Mouse (Mus musculus) c-Kit-positive CD71-positive TER-119-positive erythroid progenitor cells, embryonic 14.5 days (primary cell): ENCODE data around the gene Adgrl1.

ENCODE experiments used
- DNase-seq: peaks from one replicate; pipeline ENCODE4 v3.0.0-alpha.2; 2013; ENCODE audit warnings: low spot score

Gene Adgrl1

GRCm38 (mm10) chr8:83901566-83902485 is 1.9 kb downstream of the Adgrl1 start:
- DNase-seq: no peak

GRCm38 (mm10) chr8:83902961-83903666 is 3.2 kb downstream of the Adgrl1 start:
- DNase-seq: no peak

GRCm38 (mm10) chr8:83908583-83908982 is 8.7 kb downstream of the Adgrl1 start:
- DNase-seq: no peak

GRCm38 (mm10) chr8:83909311-83909710 is 9.4 kb downstream of the Adgrl1 start:
- no peak for DNase-seq

GRCm38 (mm10) chr8:83911809-83912731 is 12.2 kb downstream of the Adgrl1 start:
- DNase-seq: no peak

GRCm38 (mm10) chr8:83914232-83914631 is 14.3 kb downstream of the Adgrl1 start:
- DNase-seq: no peak

- no peak for DNase-seq
These were observed 15.0 kb downstream of the Adgrl1 start for GRCm38 (mm10) chr8:83914860-83915259.

- no peak for DNase-seq
These were observed 16.1 kb downstream of the Adgrl1 start for GRCm38 (mm10) chr8:83916015-83916414.

GRCm38 (mm10) chr8:83917566-83917965 is 17.7 kb downstream of the Adgrl1 start:
- no peak for DNase-seq

- peak; percentile 71 for DNase-seq
These were observed 21.7 kb downstream of the Adgrl1 start for GRCm38 (mm10) chr8:83921558-83921957.

- DNase-seq: no peak
These were observed 22.8 kb downstream of the Adgrl1 start for GRCm38 (mm10) chr8:83922727-83923126.

GRCm38 (mm10) chr8:83924585-83924984 is 24.7 kb downstream of the Adgrl1 start:
- no peak for DNase-seq

- DNase-seq: no peak
These were observed 26.4 kb downstream of the Adgrl1 start for GRCm38 (mm10) chr8:83926266-83926665.

- no peak for DNase-seq
These were observed 34.3 kb downstream of the Adgrl1 start for GRCm38 (mm10) chr8:83934222-83934621.

- no peak for DNase-seq
These were observed 35.1 kb downstream of the Adgrl1 start for GRCm38 (mm10) chr8:83934994-83935393.

- DNase-seq: no peak
These were observed 35.5 kb downstream of the Adgrl1 start for GRCm38 (mm10) chr8:83935435-83935834.

GRCm38 (mm10) chr8:83937645-83938044 is 37.7 kb downstream of the Adgrl1 start:
- no peak for DNase-seq

GRCm38 (mm10) chr8:83938330-83938729 is 38.4 kb downstream of the Adgrl1 start:
- DNase-seq: no peak

- DNase-seq: no peak
These were observed 41.3 kb downstream of the Adgrl1 start for GRCm38 (mm10) chr8:83941066-83941677.

GRCm38 (mm10) chr8:83942446-83942845 is 42.5 kb downstream of the Adgrl1 start:
- no peak for DNase-seq

- DNase-seq: no peak
These were observed 45.6 kb downstream of the Adgrl1 start for GRCm38 (mm10) chr8:83945540-83945939.

GRCm38 (mm10) chr8:83954749-83955105 is 54.8 kb downstream of the Adgrl1 start:
- no peak for DNase-seq
